Mouse (Mus musculus): Measurements from ENCODE around the gene Gm7168.
"Not testable (repeated sequence)": the region's sequence is repeated elsewhere in the genome, so short reads cannot be mapped to it uniquely, and the experiment has no call there.

The Gm7168 gene

DNA sequence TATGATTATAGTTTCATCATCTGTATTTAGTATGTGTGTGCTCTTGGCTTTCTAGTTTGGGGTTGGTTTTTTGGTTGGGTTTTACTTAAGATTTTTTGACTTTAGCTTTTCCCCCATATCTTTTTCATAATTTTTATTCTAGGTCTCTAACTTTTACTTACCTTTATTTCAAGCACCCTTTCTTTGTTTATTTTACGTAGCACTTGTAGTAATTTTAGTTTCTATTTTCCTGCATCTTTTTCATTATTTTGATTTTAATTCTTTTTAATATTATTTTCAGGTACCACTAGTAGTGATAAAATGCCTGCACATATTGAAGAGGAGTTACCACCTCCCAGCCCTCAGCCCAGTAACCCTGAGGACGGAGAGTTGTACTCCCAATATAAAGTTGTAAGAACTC lies at the start of gene Gm7168:
TSS of gene Gm7168 (plus strand) at position 301 of the 400 bp plus-strand sequence.
- DNase-seq = not testable (repeated sequence)

DNA sequence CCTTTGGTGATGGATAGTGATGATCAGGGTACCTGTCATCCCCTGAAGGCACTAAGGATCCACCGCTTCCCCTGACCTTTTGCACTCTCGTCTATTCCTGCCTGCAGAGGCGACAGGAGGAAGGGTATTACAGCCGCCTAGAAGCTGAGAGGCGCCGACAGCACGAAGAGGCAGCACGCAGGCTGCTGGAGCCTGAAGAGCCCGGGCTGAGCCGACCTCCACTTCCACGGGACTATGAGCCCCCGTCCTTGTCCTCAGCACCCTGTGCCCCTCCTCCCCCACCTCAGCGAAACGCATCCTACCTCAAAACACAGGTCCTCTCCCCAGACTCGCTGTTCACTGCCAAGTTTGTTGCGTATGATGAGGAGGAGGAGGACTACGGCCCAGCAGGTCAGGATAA lies 49.3 kb upstream of the Gm7168 start:
- DNase-seq = no peak

DNA sequence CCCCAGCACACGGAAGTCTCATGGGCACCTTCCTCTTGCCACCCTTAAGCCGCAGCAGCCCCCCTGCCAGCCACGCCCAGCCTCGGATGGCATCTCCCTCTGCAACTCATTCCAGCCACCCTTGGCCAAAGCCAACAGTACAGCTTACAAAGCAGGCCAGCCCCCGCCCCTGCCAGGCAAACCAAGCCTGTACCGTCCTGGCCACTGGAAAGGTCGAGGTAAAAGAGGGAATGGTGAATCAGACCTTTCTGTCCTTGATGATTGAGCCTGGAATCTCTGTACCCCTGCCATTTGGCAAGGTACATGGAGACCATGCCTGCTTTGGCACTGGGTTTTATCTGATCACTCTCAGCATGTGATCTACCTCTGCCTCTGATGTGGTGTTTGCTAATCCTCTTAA lies 48.9 kb upstream of the Gm7168 start:
- no peak for DNase-seq

GRCm38 (mm10) chr17:13903793-13904192 lies 44.4 kb upstream of the Gm7168 start:
- no peak for DNase-seq

- no peak for DNase-seq
These were observed 41.1 kb upstream of the Gm7168 start for GRCm38 (mm10) chr17:13907082-13907481.

- no peak for DNase-seq
These were observed 40.5 kb upstream of the Gm7168 start for GRCm38 (mm10) chr17:13907681-13908080.

DNA sequence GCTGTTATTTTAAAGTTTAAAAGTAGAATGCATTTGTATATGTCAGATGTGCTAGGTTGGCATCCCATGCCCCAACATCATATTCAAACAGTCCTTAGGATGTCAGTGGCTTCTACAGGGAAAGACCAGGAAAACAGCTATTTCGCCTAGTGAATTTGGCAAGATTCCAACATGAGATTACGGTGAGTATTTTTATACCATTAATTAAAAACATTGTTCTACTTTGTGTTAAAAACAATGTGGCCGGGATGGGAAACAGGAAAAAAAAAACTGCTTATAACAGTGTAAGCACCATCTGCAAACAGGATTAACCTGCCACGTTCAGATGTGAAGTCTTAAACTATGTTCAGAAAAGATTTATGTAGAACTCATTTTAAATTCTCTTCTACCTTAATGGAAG lies 34.2 kb upstream of the Gm7168 start:
- no peak for DNase-seq

DNA sequence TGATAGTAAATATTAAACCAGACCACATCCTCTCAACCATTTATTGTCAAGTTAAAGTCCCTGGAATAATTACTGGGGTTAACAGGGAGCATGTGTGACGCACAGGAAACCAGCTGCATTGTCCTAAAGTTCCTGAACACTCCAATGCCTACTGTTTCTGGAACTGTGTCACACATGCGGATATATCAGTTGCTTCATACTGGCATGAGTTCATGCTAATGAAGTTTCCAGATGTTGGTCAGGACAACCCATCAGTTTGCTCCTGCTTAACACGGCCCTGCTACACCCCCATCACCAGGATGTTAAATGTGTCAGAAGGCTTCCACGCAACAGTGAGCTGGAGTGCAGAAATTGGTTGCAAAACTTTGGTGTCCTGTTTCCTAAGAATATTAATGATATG lies 33.6 kb upstream of the Gm7168 start:
- no peak for DNase-seq

- no peak for DNase-seq
These were observed 27.4 kb upstream of the Gm7168 start for GRCm38 (mm10) chr17:13920771-13921170.

- no peak for DNase-seq
These were observed 24.8 kb upstream of the Gm7168 start for GRCm38 (mm10) chr17:13923418-13923817.

DNA sequence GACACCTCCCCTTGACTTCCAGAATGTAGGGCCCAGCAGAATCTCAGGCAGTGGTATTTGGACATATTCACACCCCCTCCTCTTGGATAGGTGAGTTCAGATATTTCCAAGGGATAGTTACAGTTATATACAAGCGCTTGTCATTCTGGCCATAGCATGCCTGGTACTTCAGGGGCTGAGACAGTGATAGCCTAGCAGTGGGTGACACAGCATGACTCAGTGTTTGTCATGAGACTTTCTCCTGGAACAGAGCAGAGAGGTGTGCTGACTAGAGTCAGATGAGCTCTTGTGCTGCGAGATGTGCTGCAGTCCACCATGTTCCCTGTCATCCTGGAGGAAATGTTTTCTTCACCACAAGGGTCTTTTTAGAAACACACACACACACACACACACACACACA lies 23.6 kb upstream of the Gm7168 start:
- DNase-seq = no peak

DNA sequence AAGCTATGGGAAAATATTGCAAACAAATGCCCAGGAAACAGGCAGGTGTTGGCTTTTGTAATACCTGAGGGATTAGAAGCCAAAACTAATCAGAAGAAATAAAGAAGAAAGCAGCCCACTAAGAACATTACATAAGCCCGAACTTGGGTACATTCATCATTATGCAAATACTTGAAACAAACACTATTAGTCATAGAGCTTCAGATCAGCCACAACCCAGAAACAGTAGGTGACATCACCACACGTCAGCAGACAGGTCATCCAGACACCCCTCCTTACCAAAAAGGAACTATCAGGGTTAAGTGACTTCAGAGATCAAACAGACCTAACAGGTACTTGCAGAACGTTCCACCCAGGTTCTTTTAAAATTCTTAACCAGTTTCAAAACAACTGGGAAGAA lies 22.2 kb upstream of the Gm7168 start:
- no peak for DNase-seq

- DNase-seq = no peak
These were observed 17.8 kb upstream of the Gm7168 start for GRCm38 (mm10) chr17:13930421-13930820.

DNA sequence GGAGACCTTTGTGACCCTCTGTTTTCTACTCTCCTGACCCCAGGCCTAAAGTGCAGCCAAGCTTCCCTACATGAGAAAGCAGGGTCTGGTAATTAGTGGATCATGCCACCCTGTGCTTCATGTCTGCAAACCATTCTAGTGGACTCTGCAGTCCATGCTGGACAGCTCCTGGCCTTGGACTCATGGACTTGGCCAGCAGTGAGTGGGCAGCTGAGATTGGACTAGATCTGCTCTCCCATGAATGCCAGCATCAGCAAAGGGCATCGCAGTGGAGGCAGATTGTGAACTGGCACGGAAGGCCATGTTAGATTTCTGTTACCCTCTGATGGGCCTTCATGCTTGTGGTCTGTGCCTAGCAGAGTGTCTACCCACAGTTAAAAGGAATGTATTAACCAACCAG lies 12.8 kb upstream of the Gm7168 start:
- DNase-seq = not testable (repeated sequence)

DNA sequence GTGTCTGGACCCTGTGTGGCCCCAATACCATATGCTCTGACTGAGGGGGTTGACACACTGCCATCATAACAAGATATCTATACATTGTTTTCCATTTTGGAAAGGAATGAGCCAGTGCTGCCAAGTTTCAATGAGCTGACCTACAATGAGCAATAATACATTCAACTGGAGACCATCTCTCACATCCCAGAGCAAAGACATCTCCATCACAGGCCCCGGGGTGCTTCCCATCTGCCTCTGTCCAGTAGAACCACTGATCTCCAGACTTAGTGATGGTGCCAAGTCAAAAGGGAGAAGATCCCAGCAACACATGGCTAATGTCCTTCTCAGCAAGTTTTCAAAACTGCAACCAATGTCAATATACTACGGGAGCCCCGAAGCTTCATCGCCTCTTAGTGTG lies 10.4 kb upstream of the Gm7168 start:
- no peak for DNase-seq

DNA sequence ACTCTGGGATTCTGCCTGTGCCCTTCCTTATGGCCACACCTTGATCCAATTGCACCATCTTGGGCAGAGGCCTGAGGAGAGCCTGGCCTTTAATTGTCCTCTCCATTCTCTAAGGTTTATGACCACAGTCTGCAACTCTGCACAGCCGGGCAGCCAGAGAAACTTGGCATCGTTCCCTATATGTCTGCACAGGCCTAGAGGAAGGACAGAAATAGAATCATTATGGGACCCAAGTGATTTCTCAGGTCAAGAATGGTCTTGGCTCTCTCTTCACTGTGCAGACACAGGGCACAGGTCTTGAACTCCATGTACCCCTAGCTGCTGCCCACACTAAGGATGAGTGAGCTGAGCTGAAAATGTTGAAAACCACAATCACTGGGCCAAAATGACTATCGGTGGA lies 9.5 kb upstream of the Gm7168 start:
- DNase-seq = no peak

DNA sequence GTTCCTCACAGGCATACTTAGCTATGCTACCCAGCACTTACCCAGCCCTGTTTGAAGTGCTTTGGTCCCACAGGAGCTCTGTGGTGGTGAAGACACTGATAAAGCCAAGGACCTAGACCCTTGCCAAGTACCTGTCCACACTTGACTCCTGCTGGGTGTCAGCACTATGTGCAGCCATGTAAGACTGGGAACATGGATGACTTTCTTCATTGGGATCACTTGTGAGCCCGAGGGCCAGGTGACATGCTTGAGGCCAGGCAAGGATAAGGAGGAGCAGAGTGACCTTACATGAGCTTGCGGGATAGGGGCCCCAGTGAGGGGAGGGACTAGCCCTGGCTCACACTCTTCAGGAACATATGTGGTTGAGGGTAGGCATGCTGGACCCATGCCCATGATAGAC lies 8.9 kb upstream of the Gm7168 start:
- DNase-seq = not testable (repeated sequence)

GRCm38 (mm10) chr17:13940487-13940886 lies 7.7 kb upstream of the Gm7168 start:
- no peak for DNase-seq

- DNase-seq = not testable (repeated sequence)
These were observed 3.4 kb downstream of the Gm7168 start for GRCm38 (mm10) chr17:13951570-13951969.

DNA sequence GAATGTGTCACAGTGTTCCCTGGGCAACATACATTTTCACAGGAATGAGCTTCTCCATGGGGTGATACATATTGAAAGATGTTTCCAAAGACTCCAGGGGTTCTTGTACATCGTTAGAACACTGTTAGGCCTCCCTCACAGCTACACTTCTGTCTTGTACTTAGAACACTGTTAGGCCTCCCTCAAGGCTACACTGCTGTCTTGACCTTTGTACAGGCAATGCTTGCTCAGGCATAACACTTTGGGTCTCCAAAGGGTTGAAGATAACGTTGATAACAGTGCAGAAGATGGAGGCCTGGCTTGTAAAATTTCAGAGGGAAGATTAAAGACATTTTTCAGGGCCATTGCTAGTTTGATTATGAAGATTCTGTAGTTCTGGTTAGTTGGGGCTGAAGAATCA lies 10.0 kb downstream of the Gm7168 start:
- not testable (repeated sequence) for DNase-seq

DNA sequence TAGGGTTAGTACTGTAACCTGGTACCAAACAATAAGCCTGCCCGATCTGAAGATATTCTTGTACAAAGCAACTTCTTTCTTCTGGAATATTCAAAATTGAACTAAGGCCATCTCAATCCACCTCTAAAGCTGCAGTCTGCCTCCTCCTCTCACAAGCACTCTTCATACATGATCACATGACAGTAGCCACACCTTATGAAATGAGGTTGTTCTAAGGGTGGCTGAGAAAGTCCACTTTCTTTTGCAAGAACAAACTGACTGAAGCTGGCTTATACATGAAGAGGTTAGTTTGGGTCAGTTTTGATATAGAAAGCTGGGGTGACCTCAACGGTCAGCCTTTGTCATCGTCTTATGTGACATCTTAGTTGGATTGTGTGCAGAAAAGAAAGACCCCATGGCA lies 14.1 kb downstream of the Gm7168 start:
- DNase-seq = not testable (repeated sequence)

DNA sequence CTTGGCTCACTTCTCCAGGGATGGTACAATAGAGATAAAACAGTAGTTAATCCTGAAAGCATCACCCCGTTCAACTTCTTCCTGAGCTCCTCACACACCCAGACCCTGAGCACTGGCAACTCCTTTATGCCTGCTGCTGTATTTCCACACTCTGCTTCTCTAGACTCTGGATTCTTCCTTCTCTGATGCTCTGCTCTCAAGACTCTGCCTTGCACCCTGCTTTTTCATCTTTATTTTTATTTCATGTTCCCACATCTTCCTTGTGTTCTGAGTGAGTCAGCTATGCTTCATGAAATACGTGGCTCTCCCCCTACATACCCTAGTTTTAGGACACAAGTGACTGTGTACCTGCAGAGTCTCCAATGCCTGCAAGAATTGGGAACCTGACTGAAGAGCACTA lies 16.9 kb downstream of the Gm7168 start:
- not testable (repeated sequence) for DNase-seq

- not testable (repeated sequence) for DNase-seq
These were observed 21.7 kb downstream of the Gm7168 start for GRCm38 (mm10) chr17:13969917-13970316.

- not testable (repeated sequence) for DNase-seq
These were observed 22.6 kb downstream of the Gm7168 start for GRCm38 (mm10) chr17:13970796-13971195.

DNA sequence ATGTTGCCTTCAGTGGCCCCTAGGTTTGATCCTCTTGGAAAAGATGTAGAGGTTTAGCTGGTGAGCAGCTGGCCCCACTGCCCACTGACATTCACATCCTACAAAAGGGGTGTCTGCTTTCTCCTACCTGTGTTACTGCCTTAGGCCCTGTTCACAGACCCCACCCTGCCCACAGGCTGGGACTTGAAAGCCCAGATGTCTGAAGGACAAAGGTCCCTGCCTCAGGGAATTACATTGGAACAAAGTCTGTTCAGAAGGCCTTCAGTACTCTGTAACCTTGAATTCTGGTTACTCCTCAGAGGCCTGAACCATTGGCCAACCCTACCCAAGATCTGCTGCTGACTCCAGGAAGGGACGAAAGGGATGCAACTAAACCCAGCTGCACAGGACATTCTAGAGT lies 39.5 kb downstream of the Gm7168 start:
- no peak for DNase-seq

GRCm38 (mm10) chr17:13993425-13993824 lies 45.3 kb downstream of the Gm7168 start:
- DNase-seq = not testable (repeated sequence)
